Mouse (Mus musculus) frontal cortex, postnatal 14 days (tissue): ENCODE data around the gene 4933428M09Rik.
"Not testable (repeated sequence)": the region's sequence is repeated elsewhere in the genome, so short reads cannot be mapped to it uniquely, and the experiment has no call there.

Source experiments
- DNase-seq, 2 experiments: peaks; one replicate each; pipeline ENCODE4 v3.0.0; 2022; ENCODE audit warnings: low spot score in 2 of 2

4933428M09Rik gene

DNA sequence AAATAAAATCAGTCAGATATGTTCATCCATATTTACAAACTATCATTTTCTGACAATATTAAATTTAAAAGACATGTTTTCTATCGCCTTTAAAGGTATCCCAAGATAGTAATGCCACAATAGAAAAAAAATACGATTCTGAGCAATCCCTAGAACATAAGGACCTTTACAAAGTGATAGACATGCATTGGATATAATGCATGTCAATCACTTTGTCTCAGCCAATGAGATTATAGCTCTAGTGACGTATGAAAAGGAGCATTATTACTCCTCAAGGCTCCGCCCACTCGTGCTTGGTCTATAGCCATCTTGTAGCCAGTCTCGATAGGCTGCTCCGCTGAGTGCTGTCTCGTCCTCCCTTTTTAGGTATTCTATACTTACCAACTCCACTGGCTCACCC, at the start of gene 4933428M09Rik:
Gene 4933428M09Rik (plus strand): TSS at position 301 of the 400 bp plus-strand sequence.
- no peak for DNase-seq

DNA sequence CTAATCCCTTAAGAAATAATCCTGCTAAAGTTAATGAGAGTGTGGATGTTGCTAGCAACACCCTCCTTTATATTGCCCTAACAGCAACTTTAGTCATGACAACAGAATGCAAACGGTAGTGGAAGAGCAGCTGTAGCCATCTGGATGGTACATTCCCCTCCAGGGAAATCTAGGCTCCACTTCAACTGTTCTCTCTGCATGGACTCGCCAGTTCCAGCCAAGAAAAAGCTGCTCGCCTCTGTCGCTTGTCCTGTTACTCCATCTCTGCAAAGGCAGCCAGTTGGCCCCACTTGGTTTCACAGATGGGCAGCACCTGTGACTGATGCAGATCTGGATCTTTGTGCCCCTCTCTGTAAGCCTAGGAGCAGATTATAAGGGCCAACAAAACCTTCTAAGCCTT, 45.0 kb upstream of the 4933428M09Rik start:
- DNase-seq: no peak

DNA sequence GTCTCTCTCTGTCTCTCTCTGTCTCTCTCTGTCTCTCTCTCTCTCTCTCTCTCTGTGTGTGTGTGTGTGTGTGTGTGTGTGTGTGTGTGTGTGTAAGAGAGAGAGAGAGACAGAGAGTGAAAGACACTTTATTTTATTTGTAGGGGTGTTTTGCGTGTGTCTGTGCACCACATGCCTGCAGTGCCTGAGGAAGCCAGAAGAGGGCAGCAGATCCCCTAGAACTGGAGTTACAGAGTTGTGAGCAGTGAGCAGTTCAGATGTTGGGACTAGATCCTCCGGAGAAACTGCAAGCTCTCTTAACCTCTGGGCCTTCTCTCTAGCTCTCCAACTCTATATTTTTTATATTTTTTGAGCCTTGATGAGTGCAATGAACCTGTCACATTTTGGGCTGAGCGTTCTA, 12.5 kb downstream of the 4933428M09Rik start:
- DNase-seq: not testable (repeated sequence)

DNA sequence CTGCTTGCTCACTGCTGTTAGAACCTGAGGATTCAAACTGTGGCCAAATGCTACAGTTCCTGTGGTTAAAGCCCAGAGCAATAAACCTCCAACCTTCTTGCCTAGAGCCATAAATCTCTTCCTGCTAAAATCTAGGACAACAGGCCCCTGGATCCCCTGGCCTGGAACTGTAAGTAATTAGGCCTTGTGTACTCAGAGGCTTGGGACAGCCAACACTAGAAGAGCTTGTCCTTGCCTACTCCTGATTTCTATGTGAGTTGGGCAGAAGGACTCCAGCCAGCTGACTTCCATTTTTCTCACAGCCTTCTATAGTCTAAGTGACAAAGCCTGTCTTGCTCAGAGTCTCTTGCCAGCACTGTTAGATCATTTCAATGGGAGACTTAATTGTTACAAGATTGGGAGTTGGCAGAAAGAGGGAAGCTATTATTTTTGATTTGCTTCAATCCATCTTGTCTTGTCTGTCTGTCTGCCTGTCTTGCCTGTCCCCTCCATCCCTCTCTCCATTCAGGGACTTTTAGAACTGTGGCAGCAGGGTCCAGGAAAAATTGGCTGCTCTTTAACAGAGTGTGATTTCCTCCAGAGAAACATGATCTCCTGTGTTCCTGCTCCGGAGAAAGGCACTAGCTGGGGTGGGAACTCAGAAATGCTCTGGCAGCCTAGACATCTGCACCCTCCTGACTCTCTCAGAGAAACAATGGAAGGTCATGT, 15.7 kb downstream of the 4933428M09Rik start:
- DNase-seq: no peak

DNA sequence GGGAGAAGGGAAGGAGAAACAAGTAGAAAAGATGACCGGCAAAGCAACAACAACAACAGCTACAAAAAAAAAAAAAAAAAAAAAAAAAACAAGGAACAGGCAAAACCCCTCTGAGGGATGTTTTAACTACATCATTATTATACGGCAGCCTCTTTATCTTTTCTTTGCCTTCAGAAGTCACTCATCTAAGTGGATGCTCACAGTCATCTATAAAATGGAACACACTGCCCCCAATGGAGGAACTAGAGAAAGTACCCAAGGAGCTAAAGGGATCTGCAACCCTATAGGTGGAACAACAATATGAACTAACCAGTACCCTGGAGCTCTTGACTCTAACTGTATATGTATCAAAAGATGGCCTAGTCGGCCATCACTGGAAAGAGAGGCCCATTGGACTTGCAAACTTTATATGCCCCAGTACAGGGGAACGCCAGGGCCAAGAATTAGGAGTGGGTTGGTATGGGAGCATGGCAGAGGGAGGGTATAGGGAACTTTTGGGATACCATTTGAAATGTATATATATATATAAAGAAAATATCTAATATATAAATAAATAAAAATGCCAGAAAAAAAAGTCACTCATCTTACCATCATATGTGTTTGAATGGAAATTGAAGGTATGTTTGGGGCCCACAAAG, 30.3 kb downstream of the 4933428M09Rik start:
- DNase-seq: not testable (repeated sequence)

DNA sequence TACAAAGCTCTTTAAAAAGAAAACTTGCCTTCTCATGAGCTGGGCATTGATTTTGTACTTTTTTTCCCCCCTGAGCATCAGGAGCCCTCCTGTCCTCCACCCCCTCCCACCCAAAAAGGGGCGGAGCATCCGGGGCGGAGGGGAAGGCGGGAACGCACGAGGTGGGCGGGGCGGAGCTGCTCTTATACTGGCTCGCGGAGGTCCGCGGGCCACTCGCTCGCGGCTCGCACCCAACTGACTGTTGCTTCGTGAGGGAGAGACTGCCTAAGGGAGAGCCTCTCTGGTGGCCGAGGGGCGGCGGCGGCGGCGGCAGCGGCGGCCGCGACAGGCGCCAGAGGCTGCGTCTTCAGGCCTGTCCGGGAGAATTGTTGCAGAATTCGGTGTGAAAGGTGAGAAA, 30.8 kb downstream of the 4933428M09Rik start, which contains the start of gene Mum1l1:
Gene Mum1l1 (plus strand): TSS at position 214 of the 397 bp plus-strand sequence.
- DNase-seq: peak; percentile 6 to 26

DNA sequence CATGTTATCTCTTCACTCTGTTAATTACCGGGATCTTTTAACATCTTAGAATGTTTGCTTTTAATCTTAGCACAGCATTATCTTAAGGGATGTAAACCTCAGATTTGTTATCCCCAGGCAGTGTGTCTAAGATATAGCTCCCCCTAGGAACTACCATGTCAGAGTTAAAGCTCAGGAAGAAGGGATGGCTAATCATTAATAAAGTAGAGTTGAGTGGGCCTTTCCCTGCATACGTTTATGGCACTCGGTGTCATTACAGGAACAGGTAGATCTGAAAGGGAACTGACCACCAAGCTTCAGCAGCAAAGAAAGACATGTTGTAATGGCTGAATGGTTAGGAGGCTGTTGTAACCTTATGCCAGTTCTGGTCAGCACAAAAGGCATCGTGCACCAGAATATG, 35.7 kb downstream of the 4933428M09Rik start:
- DNase-seq: no peak

DNA sequence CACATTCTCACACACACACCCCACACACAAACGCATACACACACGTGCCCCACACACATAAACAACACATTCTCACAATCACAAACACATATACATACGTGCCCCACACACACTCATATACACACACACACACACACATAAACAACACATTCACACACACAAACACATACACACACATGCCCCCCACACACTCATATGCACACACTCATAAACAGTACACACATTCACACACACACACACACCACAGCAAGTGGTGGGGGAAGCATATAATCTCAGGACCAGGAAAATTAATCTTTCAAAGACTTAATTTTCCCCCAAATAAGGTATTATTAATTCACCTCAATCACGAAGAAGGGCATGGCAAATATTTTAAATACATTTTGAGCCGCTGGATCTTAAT, 37.4 kb downstream of the 4933428M09Rik start:
- no peak for DNase-seq

DNA sequence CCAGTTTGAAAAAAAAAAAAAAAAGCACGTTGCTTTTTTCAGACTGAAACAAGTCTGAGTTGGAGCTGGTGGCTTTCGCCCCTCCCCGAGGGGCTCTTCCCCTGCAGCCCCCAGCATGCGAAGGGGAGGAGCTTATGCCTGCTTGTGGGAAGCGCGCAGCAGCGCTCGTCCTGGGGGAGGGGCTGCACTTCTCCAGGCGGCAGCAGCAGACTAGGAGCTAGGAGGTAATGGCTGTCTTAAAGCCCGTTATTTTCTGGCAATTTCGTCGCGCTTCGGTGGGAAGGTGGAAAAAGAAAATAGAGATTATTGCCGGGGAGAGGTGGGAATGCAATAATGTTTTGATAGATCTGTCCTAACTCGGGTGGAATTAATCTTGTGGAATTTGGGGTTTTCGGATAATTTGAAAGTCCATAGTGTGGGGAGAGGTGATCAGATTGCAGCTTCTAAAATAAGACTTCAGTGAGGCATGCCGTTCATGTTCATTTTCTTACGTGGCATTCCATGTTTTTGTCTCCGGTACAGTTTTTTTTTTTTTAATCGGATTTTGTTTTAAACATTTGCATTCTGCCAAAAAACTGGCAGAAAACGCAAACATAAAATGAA, 38.1 kb downstream of the 4933428M09Rik start:
- DNase-seq: peak; percentile 22 to 32

DNA sequence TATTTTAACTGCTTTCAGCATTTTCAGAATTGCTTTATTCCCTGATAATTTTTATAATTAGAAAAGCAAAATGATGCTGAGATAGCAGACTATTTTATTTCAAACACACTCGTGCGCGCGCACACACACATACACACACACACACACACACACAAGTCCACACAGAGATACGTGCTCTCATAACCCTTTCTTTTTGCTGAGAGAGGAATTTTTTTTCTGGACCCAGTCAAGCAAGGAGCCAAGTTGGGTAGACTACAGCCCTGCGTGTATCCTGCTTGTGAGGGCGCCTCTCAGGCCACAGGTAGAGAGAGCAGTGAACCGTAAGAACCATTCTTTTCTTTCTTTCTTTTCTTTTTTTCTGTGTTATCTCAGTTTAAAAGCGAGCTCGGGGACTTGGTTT, 38.7 kb downstream of the 4933428M09Rik start:
- DNase-seq: no peak

DNA sequence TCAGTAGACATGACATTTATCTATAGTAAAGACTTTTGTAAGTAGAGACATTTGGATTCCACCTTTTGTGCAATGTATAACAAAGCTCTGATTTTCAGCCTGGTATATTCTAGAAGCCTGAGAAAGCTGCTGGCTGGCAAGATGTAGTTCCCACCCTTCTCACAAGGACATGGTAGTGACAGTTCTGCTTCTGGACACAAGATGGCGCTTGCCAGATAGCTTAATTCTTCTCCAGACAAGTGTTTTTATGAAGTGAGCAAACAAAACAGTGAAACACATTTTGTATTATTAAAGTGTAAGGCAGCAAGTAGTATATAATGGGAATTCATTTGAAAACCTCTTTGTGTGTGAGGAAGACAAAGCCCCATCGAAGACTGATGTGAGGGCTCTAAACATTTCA, 40.0 kb downstream of the 4933428M09Rik start:
- DNase-seq: peak; percentile 6 to 47

DNA sequence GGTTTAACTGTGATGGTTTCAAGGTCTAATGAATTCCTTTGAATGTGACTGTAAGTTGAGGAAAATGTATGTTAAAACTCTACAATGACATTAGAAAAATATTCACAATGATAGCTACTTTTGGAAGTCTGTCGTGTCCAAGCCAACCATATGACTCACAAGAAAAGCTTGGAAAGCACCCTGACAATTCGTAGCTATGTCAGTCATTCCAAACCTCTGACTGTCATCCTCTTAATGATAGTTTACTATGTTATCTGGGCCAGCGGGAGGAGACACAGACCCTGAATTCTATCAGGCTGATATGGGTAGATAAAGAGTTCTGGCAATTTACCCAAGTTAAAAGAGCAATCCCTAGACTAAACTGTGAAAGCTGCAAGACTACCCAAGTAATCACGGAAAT, 41.8 kb downstream of the 4933428M09Rik start:
- DNase-seq: no peak

DNA sequence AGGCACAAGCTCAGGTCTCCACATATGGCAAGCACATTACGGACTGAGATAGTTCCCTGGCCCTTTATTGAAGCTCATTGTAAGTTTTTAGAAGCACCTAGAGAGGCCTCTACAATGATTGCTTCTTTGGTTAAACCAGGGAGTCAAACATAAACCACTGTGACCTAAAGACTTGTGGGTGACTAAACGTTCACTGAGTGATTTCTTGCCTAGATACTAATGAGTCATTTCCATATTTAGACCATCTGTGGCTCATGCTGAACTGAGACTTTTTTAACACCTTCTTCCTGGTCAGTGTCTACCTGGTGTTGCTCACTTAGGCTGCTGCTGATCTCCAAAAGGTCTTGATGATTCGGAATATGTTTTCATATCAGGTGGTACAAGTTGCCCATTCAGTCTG, 42.9 kb downstream of the 4933428M09Rik start:
- DNase-seq: no peak
